Mouse (Mus musculus) MEL (cell line): ENCODE data around the gene Vegfa. TPM values are rescaled to one million over a fixed set of nuclear protein-coding genes. Genes with fewer than 3 reads are reported as not detected.

ENCODE experiments used
- DNase-seq: peaks from one replicate; pipeline ENCODE4 v3.0.0; 2011; ENCODE audit warnings: low read depth, low spot score
- H3K27ac ChIP-seq: 2 replicates; pipeline ENCODE4 v1.5.1; 2012; ENCODE audit warnings: low read depth, mild to moderate bottlenecking, control low read depth, low read length, moderate library complexity; ENCODE audit not compliant: control insufficient read depth
- H3K27me3 ChIP-seq, 2 experiments: fragments of 150-350 bp in 1 of 2; sonication (generic) in 1 of 2; 2 replicates each; pipeline ENCODE4 v1.6.1; 2012; ENCODE audit warnings: low read length in 2 of 2, mild to moderate bottlenecking in 2 of 2, improper control_type of control experiment in 1 of 2, moderate library complexity in 1 of 2; ENCODE audit not compliant: insufficient read depth in 2 of 2, control insufficient read depth in 1 of 2
- H3K36me3 ChIP-seq, 2 experiments: 2 replicates each; pipeline ENCODE4 v1.6.1; 2012 to 2014; ENCODE audit warnings: low read length in 2 of 2, improper control_type of control experiment in 1 of 2, inconsistent platforms in 1 of 2, mild to moderate bottlenecking in 1 of 2; ENCODE audit not compliant: insufficient read depth in 2 of 2, control insufficient read depth in 1 of 2
- H3K4me1 ChIP-seq, 2 experiments: fragments of 150-350 bp in 1 of 2; sonication (generic) in 1 of 2; 2 replicates each; pipeline ENCODE4 v1.6.1; 2012; ENCODE audit warnings: low read length in 2 of 2, improper control_type of control experiment in 1 of 2, mild to moderate bottlenecking in 1 of 2; ENCODE audit not compliant: insufficient read depth in 2 of 2, control insufficient read depth in 1 of 2
- H3K4me3 ChIP-seq, 2 experiments: fragments of 150-350 bp in 1 of 2; sonication (generic) in 1 of 2; 2 replicates each; pipeline ENCODE4 v1.5.1; 2012; ENCODE audit warnings: low read depth in 2 of 2, low read length in 2 of 2, mild to moderate bottlenecking in 2 of 2, moderate library complexity in 2 of 2, control low read depth in 1 of 2, improper control_type of control experiment in 1 of 2; ENCODE audit not compliant: control insufficient read depth in 1 of 2, insufficient read depth in 1 of 2
- H3K79me2 ChIP-seq: 2 replicates; pipeline ENCODE4 v1.6.1; 2012; ENCODE audit warnings: mild to moderate bottlenecking, low read length, moderate library complexity; ENCODE audit not compliant: control insufficient read depth, poor library complexity, insufficient read depth
- H3K9ac ChIP-seq: 2 replicates; pipeline ENCODE4 v1.6.1; 2012; ENCODE audit warnings: low read depth, mild to moderate bottlenecking, control low read depth, low read length, moderate library complexity; ENCODE audit not compliant: control insufficient read depth, poor library complexity, severe bottlenecking
- H3K9me3 ChIP-seq: fragments of 150-350 bp; sonication (generic); replicated peaks from 2 replicates; pipeline ENCODE4 v1.6.1; 2012; ENCODE audit warnings: mild to moderate bottlenecking, low read length, improper control_type of control experiment, moderate library complexity; ENCODE audit not compliant: insufficient read depth
- BHLHE40 ChIP-seq: IDR thresholded peaks from 2 replicates; pipeline ENCODE4 v1.6.1; 2012; ENCODE audit warnings: low read depth, mild to moderate bottlenecking, inconsistent platforms, low read length, improper control_type of control experiment, borderline replicate concordance
- CHD1 ChIP-seq: IDR thresholded peaks from 2 replicates; pipeline ENCODE4 v1.6.1; 2012; ENCODE audit warnings: low read depth, mild to moderate bottlenecking, inconsistent platforms, low read length, improper control_type of control experiment
- ELF1 ChIP-seq: IDR thresholded peaks from 2 replicates; pipeline ENCODE4 v1.6.1; 2014; ENCODE audit warnings: low read depth, mild to moderate bottlenecking, inconsistent platforms, low read length, improper control_type of control experiment, moderate library complexity
- ETS1 ChIP-seq: IDR thresholded peaks from 2 replicates; pipeline ENCODE4 v1.6.1; 2012; ENCODE audit warnings: low read depth, mild to moderate bottlenecking, inconsistent platforms, low read length, improper control_type of control experiment, moderate library complexity
- GABPA ChIP-seq: IDR thresholded peaks from 2 replicates; pipeline ENCODE4 v1.6.1; 2012; ENCODE audit warnings: low read depth, mild to moderate bottlenecking, inconsistent platforms, low read length, improper control_type of control experiment, moderate library complexity
- GATA1 ChIP-seq: IDR thresholded peaks from 2 replicates; pipeline ENCODE4 v1.6.1; 2011; ENCODE audit warnings: low read depth, low read length, improper control_type of control experiment
- HCFC1 ChIP-seq: IDR thresholded peaks from 2 replicates; pipeline ENCODE4 v1.6.1; 2012; ENCODE audit warnings: low read depth, mild to moderate bottlenecking, inconsistent platforms, low read length, improper control_type of control experiment, moderate library complexity
- JUND ChIP-seq: IDR thresholded peaks from 2 replicates; pipeline ENCODE4 v1.6.1; 2011; ENCODE audit warnings: low read depth, mild to moderate bottlenecking, improper control_type of control experiment, low read length
- KAT2A ChIP-seq: conservative IDR thresholded peaks from 2 replicates; pipeline ENCODE4 v1.6.1; 2012; ENCODE audit warnings: low read depth, low read length, improper control_type of control experiment, inconsistent platforms
- MXI1 ChIP-seq: IDR thresholded peaks from 2 replicates; pipeline ENCODE4 v1.6.1; 2011; ENCODE audit warnings: mild to moderate bottlenecking, low read depth, low read length, improper control_type of control experiment
- MYC ChIP-seq: IDR thresholded peaks from 2 replicates; pipeline ENCODE4 v1.6.1; 2011; ENCODE audit warnings: low read depth, mild to moderate bottlenecking, low read length, improper control_type of control experiment, moderate library complexity
- SIN3A ChIP-seq: IDR thresholded peaks from 2 replicates; pipeline ENCODE4 v1.6.1; 2012; ENCODE audit warnings: low read length, improper control_type of control experiment, inconsistent platforms
- SMC3 ChIP-seq: IDR thresholded peaks from 2 replicates; pipeline ENCODE4 v1.6.1; 2011; ENCODE audit warnings: low read depth, low read length, improper control_type of control experiment
- TAL1 ChIP-seq: IDR thresholded peaks from 2 replicates; pipeline ENCODE4 v1.6.1; 2012; ENCODE audit warnings: mild to moderate bottlenecking, inconsistent platforms, low read length, moderate library complexity, mixed read lengths
- UBTF ChIP-seq: IDR thresholded peaks from 2 replicates; pipeline ENCODE4 v1.6.1; 2012; ENCODE audit warnings: low read depth, mild to moderate bottlenecking, inconsistent platforms, low read length, improper control_type of control experiment, moderate library complexity, borderline replicate concordance; ENCODE audit not compliant: insufficient read depth
- USF1 ChIP-seq: IDR thresholded peaks from 2 replicates; pipeline ENCODE4 v1.6.1; 2014; ENCODE audit warnings: low read depth, mild to moderate bottlenecking, inconsistent platforms, low read length, improper control_type of control experiment, moderate library complexity
- USF2 ChIP-seq, 2 experiments: IDR thresholded peaks; 2 replicates each; pipeline ENCODE4 v1.6.1; 2011 to 2012; ENCODE audit warnings: improper control_type of control experiment in 2 of 2, low read length in 2 of 2, borderline replicate concordance in 1 of 2, inconsistent platforms in 1 of 2, low read depth in 1 of 2, mild to moderate bottlenecking in 1 of 2; ENCODE audit not compliant: insufficient read depth in 1 of 2
- ZKSCAN1 ChIP-seq: IDR thresholded peaks from 2 replicates; pipeline ENCODE4 v1.6.1; 2012; ENCODE audit warnings: low read depth, mild to moderate bottlenecking, inconsistent platforms, low read length, improper control_type of control experiment, moderate library complexity
- ZMIZ1 ChIP-seq: IDR thresholded peaks from 2 replicates; pipeline ENCODE4 v1.6.1; 2012; ENCODE audit warnings: low read depth, mild to moderate bottlenecking, inconsistent platforms, low read length, improper control_type of control experiment, moderate library complexity
- ZNF384 ChIP-seq: IDR thresholded peaks from 2 replicates; pipeline ENCODE4 v1.6.1; 2012; ENCODE audit warnings: low read depth, mild to moderate bottlenecking, inconsistent platforms, low read length, improper control_type of control experiment
- polyA plus RNA-seq, 2 experiments: library from polyadenylated mRNA; stranded (reverse) in 1 of 2; unstranded in 1 of 2; fragments of >175 nt in 1 of 2; fragments of >200 nt in 1 of 2; gene quantifications; 2 replicates each; pipeline versions ENCODE4 v1.2.1 to v1.2.4; 2012; ENCODE audit warnings: low replicate concordance in 2 of 2, low read depth in 1 of 2; ENCODE audit not compliant: insufficient read length in 2 of 2, insufficient read depth in 1 of 2, missing spikeins in 1 of 2
- total RNA-seq: library from RNA; depleted of rRNA; stranded (reverse); fragments of 300-350 nt; gene quantifications from 2 replicates; pipeline ENCODE4 v1.2.3, GENCODE M21; 2012

Gene Vegfa
- total and polyA plus RNA-seq, 3 experiments: 16.1 to 38.6 TPM; not detected in 1

GRCm38 (mm10) chr17:46022934-46023333, 9.2 kb downstream of the Vegfa start:
- Histone ChIP-seq H3K4me3 (no peak overlapping the region), H3K36me3 (peaks cover 0 to 33% of the 10 kb centered on the region in 2 experiments), H3K9ac (no peak overlapping the region), H3K4me1 (peaks cover 0 to 2% of the 10 kb centered on the region in 2 experiments; a peak in 1 of 4 replicates), H3K27me3 (no peaks in the 10 kb centered on the region), H3K79me2 (peaks cover 9% of the 10 kb centered on the region), H3K27ac (no peak overlapping the region), H3K9me3 (no peaks in the 10 kb centered on the region)
- DNase-seq: no peak
- TF ChIP-seq GABPA: no peak
- no peak for TF ChIP-seq ZMIZ1
- TF ChIP-seq KAT2A: no peak
- no peak for TF ChIP-seq HCFC1
- no peak for TF ChIP-seq ELF1
- TF ChIP-seq ETS1: no peak
- TF ChIP-seq GATA1: no peak
- no peak for TF ChIP-seq SIN3A
- no peak for TF ChIP-seq BHLHE40

GRCm38 (mm10) chr17:46022427-46022826, 9.7 kb downstream of the Vegfa start:
- peaks cover 4% of the 10 kb centered on the region for H3K79me2 ChIP-seq
- TF ChIP-seq ZNF384 (no peak), ZKSCAN1 (no peak), CHD1 (no peak), SMC3 (no peak), USF2 (IDR thresholded peaks at IDR 0.05; ENCODE audit: borderline replicate concordance in 1 of 2, insufficient read depth in 1 of 2, low read depth in 1 of 2, low read length in 2 of 2) (no peak), MYC (no peak), TAL1 (no peak), JUND (no peak), USF1 (no peak), MXI1 (no peak), UBTF (no peak)
- H3K9ac ChIP-seq: no peak overlapping the region
- H3K4me3 ChIP-seq: no peak overlapping the region
- H3K27ac ChIP-seq: no peak overlapping the region
- no peaks in the 10 kb centered on the region for H3K4me1 ChIP-seq
- no peaks in the 10 kb centered on the region for H3K27me3 ChIP-seq
- H3K9me3 ChIP-seq: no peaks in the 10 kb centered on the region
- no peak for DNase-seq
- H3K36me3 ChIP-seq: peaks cover 0 to 36% of the 10 kb centered on the region in 2 experiments; a peak in 2 of 4 replicates
